Mouse (Mus musculus) right cerebral cortex, postnatal 25 days (tissue): Measurements from ENCODE around the gene Dync1li1.
"Not testable (repeated sequence)": the region's sequence is repeated elsewhere in the genome, so short reads cannot be mapped to it uniquely, and the experiment has no call there.

Source experiments
- DNase-seq: peaks from one replicate; pipeline ENCODE4 v3.0.0; 2022

The Dync1li1 gene

GRCm38 (mm10) chr9:114688252-114688952 lies at the start of gene Dync1li1:
Gene Dync1li1 (plus strand): TSS chr9:114688790.
- peak; percentile 98 for DNase-seq

DNA sequence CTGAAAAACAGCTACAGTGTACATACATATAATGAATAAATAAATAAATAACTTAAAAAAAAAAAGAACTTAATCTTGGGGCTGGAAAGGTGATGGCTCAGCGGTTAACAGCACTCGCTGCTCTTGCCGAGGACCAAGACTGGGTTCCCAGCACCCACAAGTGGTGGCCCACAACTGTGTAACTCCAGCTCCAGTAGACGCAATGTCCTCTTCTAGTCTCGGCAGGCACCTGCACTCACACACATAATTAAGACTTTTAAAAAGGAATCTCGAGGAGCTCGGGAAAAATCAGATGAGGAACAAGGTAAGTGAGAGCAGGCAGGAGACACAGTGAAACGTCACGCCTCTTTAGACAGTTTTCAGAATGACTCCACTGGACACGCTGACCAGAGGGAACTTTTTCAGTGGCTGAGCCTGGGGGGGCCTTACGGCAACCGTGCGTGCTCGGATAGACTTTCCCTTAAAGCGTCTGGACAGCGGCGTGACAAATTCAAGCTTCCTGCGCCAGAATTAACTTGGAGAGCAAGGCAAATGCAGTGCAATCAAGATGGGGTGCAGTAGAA lies 49.3 kb upstream of the Dync1li1 start:
- no peak for DNase-seq

GRCm38 (mm10) chr9:114639839-114640646 lies 48.5 kb upstream of the Dync1li1 start, which contains the start of gene Cnot10:
Gene Cnot10 (minus strand): TSS chr9:114640184.
- peak; percentile 97 for DNase-seq

DNA sequence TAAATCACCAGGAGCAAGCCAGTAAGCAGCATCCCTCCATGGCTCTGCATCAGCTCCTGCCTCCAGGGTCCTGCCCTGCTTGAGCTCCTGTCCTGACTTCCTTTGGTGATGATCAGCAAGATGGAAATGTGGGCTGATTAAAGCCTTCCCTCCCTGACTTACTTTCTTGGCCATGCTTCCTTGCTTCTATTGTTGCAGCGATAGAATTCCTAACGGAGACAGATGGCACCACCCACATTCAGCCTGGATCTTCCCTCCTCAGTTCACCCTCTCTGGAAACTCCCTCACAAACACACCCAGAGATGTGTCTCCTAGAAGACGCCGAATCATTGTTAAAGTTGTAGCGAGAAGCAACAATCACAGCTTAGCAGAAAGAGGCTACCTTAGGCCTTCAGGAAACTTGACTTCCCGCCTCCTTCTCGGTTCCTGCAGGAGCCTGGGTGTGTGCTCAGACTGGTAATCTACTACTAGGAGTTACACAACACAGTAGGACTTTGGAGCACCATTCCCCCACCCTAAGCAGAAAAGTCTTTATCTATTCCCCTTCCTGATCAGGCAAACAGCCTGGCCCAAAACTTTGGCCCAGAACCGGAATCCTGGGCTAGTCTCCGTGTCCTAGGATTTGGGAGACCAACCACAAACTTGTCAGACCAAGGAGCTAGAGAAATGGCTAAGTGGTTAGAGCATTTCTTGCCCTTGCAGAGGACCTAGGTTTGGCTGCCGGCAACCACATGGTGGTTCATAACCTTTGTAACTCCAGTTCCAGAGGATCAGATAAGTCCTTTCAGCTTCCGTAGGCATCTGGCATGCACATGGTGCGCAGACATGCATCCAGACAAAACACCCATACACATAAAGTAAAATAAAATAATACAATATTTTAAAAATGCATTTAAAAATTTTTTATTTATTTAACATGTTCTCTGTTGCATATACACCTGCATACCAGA lies 41.8 kb upstream of the Dync1li1 start:
- peak; percentile 75 for DNase-seq

DNA sequence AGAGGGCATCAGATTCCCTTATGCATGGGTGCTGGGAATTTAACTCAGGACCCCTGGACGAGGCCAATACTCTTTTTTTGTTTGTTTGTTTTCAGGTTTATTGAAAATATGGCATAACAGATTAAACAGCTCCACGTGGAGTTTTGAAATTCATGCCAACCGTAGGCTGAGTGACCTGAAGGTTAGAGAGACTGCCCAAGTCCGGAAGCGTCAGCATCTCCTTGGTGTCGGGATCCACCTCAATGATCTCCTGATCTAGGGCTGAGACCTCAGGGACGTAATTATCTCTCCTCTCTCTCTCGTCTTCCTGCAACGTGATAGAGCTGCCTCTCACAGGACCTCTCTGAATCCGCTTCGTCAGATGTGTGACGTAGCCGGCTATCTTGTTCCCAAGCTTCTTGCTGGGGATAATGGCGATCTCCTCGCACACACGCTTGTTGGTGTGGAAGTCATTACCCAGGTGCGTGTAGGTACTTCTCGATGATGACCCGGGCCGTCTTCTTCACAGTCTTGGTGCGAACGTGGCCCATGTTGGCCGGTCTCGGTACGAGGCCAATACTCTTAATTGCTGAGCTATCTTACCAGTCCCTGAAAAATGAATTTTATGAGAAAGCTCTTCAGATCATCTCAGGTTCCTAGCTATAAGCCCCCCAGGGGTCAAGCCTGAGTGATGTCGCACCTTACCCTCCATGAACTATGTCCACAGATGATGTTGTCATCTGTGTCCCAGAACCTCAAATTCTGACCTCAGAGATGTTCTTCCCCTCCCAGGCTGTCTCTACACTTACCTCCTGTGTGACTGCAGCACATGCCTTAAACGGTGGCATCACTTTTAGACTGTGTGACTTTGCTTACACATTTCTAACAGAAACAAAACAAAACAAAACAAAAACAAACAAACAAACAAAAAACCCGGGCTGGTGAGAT lies 40.8 kb upstream of the Dync1li1 start:
- DNase-seq, result no peak

- not testable (repeated sequence) for DNase-seq
These were observed 40.1 kb upstream of the Dync1li1 start for GRCm38 (mm10) chr9:114648472-114648871.

- no peak for DNase-seq
These were observed 39.2 kb upstream of the Dync1li1 start for GRCm38 (mm10) chr9:114649371-114649770.

DNA sequence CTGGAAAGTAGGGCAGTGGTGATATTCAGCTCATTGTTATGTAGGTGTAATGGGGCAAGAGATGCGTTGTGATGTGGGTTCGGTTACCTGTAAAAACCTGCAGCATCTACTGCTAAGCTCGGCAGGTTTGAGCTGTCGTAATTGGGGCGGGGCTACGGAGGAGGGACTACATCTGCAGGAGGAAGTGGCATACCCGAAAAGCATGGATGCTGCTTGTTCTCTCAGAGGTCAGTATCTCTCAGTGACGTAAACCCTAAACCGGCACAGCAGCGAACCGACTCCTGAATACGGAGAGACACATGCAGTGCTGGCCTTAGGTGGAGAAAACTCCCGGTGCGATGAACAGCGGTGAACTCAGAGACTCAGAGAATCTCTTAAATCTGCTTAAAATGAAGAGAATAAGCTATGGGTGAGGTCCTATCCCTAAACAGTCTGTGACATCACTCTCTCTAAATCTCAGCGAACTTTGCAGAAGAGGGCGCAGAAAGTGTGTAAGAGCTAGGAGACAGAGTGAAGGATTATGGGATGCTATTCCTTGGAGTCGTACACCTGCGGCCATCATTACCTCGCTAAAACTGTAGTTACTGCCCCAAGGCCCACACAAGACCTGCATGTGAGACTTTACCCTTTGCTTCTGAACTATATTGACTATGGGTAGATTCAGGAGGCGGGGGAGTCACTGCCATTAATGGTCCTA lies 37.5 kb upstream of the Dync1li1 start:
- no peak for DNase-seq

GRCm38 (mm10) chr9:114655356-114655755 lies 33.2 kb upstream of the Dync1li1 start:
- no peak for DNase-seq

DNA sequence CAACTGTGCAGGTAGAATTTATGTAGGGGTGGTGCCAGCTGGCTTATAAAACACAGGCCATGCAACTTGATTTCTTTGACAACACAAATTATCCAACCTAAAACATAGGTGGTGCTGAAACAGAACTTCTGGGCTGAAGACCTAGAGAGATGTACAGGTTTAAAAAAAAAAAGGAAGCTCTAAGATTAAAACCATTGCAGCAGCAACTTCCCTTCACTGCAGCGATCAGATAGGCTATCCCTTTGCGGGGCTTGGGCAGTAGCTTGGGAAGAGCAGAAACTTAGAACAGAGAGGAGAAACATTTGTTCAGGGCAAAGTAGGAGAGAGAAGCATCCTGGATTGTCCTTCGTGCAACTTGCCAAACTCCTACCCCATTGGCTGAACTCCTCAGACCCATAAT lies 31.9 kb upstream of the Dync1li1 start:
- no peak for DNase-seq

DNA sequence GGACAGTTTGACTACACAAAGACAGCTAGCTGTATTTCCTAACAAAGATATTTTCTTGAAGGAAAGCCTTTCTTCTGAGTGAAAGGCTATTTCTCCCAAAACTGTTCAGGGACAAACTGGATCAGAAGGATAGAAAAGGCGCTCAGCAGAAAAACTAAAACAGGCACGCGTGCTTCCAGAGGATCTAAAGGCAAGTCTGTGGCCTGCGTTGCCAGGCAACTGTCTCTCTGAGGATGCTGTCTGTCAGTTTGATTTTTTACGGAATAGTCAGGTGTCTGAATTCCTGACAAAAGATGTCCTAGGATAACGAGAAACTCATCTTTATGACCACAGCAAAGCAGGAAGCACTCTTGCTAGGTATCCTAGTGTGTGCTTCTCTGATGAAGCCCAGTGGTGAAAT lies 28.1 kb upstream of the Dync1li1 start:
- DNase-seq, result no peak

DNA sequence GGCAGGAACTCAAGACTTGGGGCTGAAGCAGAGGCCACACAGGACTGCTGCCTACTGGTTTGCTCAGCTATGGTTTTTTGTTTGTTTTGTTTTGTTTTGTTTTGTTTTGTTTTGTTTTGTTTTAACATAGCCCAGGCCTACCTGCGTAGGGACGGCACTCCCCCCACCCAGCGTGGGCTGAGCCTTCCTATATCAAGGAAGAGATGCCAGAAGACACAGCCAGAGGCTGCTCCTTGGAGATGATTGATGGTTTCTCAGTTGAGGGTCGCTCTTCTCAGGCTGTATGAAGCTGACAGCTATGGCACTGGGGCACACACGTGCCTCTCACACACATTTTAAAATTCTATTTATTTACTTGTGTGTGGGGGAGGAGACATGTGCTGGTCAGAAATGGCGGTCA lies 27.6 kb upstream of the Dync1li1 start:
- no peak for DNase-seq

- DNase-seq, result no peak
These were observed 26.6 kb upstream of the Dync1li1 start for GRCm38 (mm10) chr9:114661991-114662390.

- no peak for DNase-seq
These were observed 24.8 kb upstream of the Dync1li1 start for GRCm38 (mm10) chr9:114663782-114664181.

DNA sequence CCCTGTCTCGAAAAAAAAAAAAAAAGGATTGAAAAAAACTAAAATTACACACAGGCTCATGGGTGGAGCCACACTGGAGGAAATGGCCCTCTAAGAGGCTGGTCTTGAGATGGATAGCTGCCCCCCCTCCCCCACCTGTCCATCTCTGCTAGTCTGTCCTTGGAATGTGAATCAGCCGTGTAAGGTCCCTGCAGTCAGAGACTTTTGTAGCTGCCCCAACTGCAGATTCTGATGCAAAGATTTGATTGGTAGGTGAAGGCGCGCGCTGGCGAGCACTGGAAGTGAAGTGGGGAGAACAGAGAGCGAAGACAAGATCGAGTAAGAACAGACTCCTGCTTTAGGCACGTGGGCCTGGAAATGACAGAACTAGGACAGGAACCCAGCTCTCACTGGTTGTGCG lies 21.7 kb upstream of the Dync1li1 start:
- DNase-seq, result no peak

DNA sequence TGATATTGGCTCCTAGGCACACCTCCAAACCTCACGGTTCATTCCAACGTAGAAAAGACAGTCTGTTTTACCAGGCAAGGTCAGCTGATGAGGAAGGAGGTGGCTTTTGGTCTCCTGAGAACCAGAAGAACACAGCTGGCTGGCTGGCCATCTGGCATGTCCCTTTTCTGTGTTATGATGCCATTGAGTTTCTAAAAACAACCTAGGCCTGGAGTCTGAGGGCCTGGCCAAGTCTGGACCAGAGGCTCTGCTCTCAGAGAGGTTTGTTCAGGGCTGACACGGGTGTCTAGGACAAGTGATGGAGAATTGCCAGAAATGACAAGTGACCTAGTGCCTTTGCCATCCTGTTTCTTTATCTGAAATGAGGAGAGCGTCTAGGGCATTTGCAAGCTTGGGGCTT lies 20.5 kb upstream of the Dync1li1 start:
- no peak for DNase-seq

DNA sequence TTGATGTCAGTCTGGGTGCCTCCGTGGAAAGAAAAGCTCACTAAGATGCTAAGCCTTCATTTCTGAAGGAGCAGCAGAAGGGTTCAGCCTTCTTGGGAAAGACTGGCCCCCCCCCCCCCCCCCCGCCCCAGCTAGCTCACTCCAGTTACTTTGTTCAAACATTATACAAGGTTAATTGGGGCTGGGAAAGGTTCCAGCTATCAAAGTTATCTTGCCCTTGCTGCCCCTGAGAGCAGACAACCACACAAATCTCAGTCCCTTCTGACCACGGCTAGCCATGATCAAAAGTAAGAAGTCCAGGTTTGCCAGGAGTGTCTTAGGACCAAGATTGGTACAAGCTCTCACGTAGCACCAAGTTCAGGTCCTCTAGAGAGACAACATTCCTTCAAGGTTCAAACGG lies 19.6 kb upstream of the Dync1li1 start:
- no peak for DNase-seq

DNA sequence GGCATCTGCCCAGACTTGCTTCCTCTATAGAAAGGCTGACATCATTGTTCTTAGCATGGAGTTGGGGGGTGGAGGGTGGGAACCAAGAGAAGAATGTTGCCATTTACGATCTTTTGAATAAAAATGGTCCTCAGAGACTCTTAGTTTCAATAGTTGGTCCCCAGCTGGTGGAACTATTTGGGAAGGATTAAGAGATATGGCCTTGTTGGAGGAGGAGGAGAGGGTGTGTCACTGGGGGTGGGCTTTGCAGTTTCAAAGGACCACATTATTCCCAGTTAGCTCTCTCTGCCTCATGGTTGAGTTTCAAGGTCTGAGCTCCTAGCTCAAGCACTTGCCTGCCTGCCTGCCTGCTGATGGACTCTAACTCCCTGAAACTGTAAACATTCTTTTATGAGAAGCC lies 16.6 kb upstream of the Dync1li1 start:
- no peak for DNase-seq

- peak; percentile 32 for DNase-seq
These were observed 15.7 kb upstream of the Dync1li1 start for GRCm38 (mm10) chr9:114672703-114673561.

DNA sequence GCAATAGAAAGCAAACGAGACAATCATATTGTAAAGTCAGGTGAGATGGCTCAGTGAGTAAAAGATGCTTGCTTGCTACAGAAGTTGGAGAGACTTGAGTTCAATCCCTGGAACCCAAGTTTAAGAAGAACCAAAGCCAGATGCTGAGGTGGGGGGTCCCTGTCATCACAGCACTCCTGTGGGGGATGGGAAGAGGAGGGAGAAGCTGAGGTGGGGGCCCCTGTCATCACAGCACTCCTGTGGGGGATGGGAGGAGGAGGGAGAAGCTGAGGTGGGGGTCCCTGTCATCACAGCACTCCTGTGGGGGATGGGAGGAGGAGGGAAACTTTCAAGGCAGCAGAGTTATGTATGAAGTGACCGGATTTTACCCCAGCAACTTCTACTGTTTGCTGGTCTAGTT lies 15.0 kb upstream of the Dync1li1 start:
- no peak for DNase-seq
